Mouse (Mus musculus): ENCODE measurements around the gene Foxq1. TPM values are rescaled to one million over a fixed set of nuclear protein-coding genes. Genes with fewer than 3 reads are reported as not detected.

Foxq1 gene
- total RNA-seq, 1 experiment, result 1.6 TPM

- Histone ChIP-seq H3K4me1 (ENCODE audit: control insufficient read depth in 2 of 2, insufficient read depth in 2 of 2, low read length in 2 of 2, poor library complexity in 1 of 2) (peaks cover 0 to 4% of the 10 kb centered on the region in 2 experiments; a peak in 1 of 4 replicates), H3K9me3 (ENCODE audit: control insufficient read depth, insufficient read depth, low read depth, low read length) (no peaks in the 10 kb centered on the region), H3K36me3 (ENCODE audit: control insufficient read depth, insufficient read depth, low read length, poor library complexity, severe bottlenecking) (no peaks in the 10 kb centered on the region), H3K4me3 (ENCODE audit: insufficient read depth in 1 of 2, low read depth in 1 of 2, low read length in 2 of 2, poor library complexity in 1 of 2, severe bottlenecking in 1 of 2) (peak overlapping the region; percentile 70 to 74), H3K27ac (ENCODE audit: insufficient read depth, low read depth, low read length, poor library complexity, severe bottlenecking) (no peak overlapping the region), H3K9ac (ENCODE audit: insufficient read depth, low read depth, low read length, poor library complexity, severe bottlenecking) (peak overlapping the region; percentile 49; the same call in 1 of the 2 replicates)
- in situ Hi-C loops (cut with MboI; ENCODE audit: low sequenced_read_pairs in 2 of 2, unreplicated experiment in 2 of 2), result loop anchor here (5.0 to 10.0 kb wide), 2 partner anchors 65 to 68 kb away; partner anchors contain the start of gene Foxf2 (in 2 of the 2)
- TF ChIP-seq HCFC1 (IDR thresholded peaks at IDR 0.05; ENCODE audit: borderline replicate concordance, insufficient read depth, low read length) (no peak), ZC3H11A (IDR thresholded peaks at IDR 0.05; ENCODE audit: borderline replicate concordance, low read depth, low read length) (0 out of 2 replicates have a peak, but pooled peaks have one; percentile 37)
- DNase-seq (ENCODE audit: low read depth, low spot score), result peak; percentile 40
Observed at GRCm38 (mm10) chr13:31559419-31560144, 3.6 kb downstream of the Foxq1 start.

DNA sequence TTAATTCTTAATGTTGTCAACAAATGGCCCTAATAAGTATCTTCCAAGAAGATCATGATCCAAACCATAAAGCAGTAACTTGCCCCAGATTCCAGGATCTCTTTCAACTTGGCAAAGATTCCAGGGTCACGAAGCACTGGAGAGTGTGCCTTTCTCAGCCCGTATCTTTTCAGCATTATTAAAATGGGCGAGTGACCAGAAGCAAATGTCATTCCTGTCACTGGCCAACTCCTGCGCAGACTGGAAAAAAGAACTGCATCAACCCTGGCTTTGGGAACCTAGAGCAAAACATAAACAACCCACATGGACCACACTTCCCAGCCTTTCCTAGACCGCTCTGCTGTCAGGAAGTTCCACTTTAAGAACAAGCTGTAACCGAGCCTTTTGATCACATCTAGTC, 8.5 kb downstream of the Foxq1 start:
- no peak for TF ChIP-seq HCFC1 (IDR thresholded peaks at IDR 0.05; ENCODE audit: borderline replicate concordance, insufficient read depth, low read length)
- TF ChIP-seq MAFK (IDR thresholded peaks at IDR 0.05; ENCODE audit: insufficient read depth, low read depth, low read length), result no peak
- TF ChIP-seq ZNF384 (IDR thresholded peaks at IDR 0.05; ENCODE audit: low read depth, low read length), result no peak
- TF ChIP-seq CHD2 (IDR thresholded peaks at IDR 0.05; ENCODE audit: low read depth, low read length), result no peak
- no peak for TF ChIP-seq ZC3H11A (IDR thresholded peaks at IDR 0.05; ENCODE audit: borderline replicate concordance, low read depth, low read length)
- H3K9ac ChIP-seq (ENCODE audit: insufficient read depth, low read depth, low read length, poor library complexity, severe bottlenecking), result no peak overlapping the region
- H3K4me1 ChIP-seq (ENCODE audit: control insufficient read depth in 2 of 2, insufficient read depth in 2 of 2, low read length in 2 of 2, poor library complexity in 1 of 2), result no peaks in the 10 kb centered on the region
- no peak overlapping the region for H3K27ac ChIP-seq (ENCODE audit: insufficient read depth, low read depth, low read length, poor library complexity, severe bottlenecking)
- no peak overlapping the region for H3K4me3 ChIP-seq (ENCODE audit: insufficient read depth in 1 of 2, low read depth in 1 of 2, low read length in 2 of 2, poor library complexity in 1 of 2, severe bottlenecking in 1 of 2)
- H3K36me3 ChIP-seq (ENCODE audit: control insufficient read depth, insufficient read depth, low read length, poor library complexity, severe bottlenecking), result no peaks in the 10 kb centered on the region
- in situ Hi-C loops (cut with MboI; ENCODE audit: low sequenced_read_pairs in 2 of 2, unreplicated experiment in 2 of 2), result loop anchor here (5.0 to 10.0 kb wide), 2 partner anchors 60 to 63 kb away; partner anchors contain the start of gene Foxf2 (in 2 of the 2)
- H3K9me3 ChIP-seq (ENCODE audit: control insufficient read depth, insufficient read depth, low read depth, low read length), result no peaks in the 10 kb centered on the region
- no peak for DNase-seq (ENCODE audit: low read depth, low spot score)

GRCm38 (mm10) chr13:31567099-31567498, 11.2 kb downstream of the Foxq1 start:
- Histone ChIP-seq H3K27ac (ENCODE audit: insufficient read depth, low read depth, low read length, poor library complexity, severe bottlenecking) (no peak overlapping the region), H3K9ac (ENCODE audit: insufficient read depth, low read depth, low read length, poor library complexity, severe bottlenecking) (no peak overlapping the region), H3K4me3 (ENCODE audit: insufficient read depth in 1 of 2, low read depth in 1 of 2, low read length in 2 of 2, poor library complexity in 1 of 2, severe bottlenecking in 1 of 2) (no peak overlapping the region), H3K36me3 (ENCODE audit: control insufficient read depth, insufficient read depth, low read length, poor library complexity, severe bottlenecking) (no peaks in the 10 kb centered on the region), H3K9me3 (ENCODE audit: control insufficient read depth, insufficient read depth, low read depth, low read length) (no peaks in the 10 kb centered on the region), H3K4me1 (ENCODE audit: control insufficient read depth in 2 of 2, insufficient read depth in 2 of 2, low read length in 2 of 2, poor library complexity in 1 of 2) (no peaks in the 10 kb centered on the region)
- no peak for DNase-seq (ENCODE audit: low read depth, low spot score)
- in situ Hi-C loops (cut with MboI; ENCODE audit: low sequenced_read_pairs in 2 of 2, unreplicated experiment in 2 of 2), result loop anchor here in 1 of 2 experiments (10.0 kb wide), 1 partner anchor 58 kb away; the partner anchor contains the start of gene Foxf2
- TF ChIP-seq CHD2 (IDR thresholded peaks at IDR 0.05; ENCODE audit: low read depth, low read length) (no peak), ZC3H11A (IDR thresholded peaks at IDR 0.05; ENCODE audit: borderline replicate concordance, low read depth, low read length) (no peak), ZNF384 (IDR thresholded peaks at IDR 0.05; ENCODE audit: low read depth, low read length) (no peak), MAFK (IDR thresholded peaks at IDR 0.05; ENCODE audit: insufficient read depth, low read depth, low read length) (no peak), HCFC1 (IDR thresholded peaks at IDR 0.05; ENCODE audit: borderline replicate concordance, insufficient read depth, low read length) (no peak)

DNA sequence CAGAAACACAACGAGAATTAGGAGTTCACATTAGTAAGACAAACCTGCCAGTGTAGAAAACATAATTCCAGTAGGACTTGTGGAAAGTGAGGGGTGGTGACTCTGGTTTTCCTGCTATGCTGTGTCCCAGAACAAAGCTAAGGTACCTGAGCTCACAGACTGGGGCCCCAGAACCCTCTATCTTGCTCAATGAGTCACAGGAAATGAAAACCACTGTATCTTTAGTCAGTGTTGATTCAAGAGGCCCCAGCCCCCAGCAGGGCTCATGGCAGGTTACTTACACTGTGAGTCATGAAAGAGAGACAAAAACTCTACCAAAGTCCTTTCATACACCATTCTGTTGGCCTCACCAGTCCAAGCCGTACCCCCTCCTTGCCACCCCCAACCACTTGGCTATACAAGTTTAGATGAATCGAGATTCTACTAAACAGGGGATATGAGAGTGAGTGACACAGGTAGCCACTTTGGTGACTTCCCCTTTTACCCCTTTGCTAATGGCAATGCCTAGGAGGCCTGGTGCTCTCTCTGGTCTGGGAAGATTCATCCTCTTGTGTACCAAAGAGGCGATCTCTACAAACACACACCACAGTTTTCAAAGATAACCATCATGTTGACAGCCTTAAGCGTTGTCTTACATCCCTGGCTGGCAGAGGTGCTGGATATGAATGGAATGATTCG, 11.8 kb downstream of the Foxq1 start:
- no peak for DNase-seq (ENCODE audit: low read depth, low spot score)
- Histone ChIP-seq H3K4me3 (ENCODE audit: insufficient read depth in 1 of 2, low read depth in 1 of 2, low read length in 2 of 2, poor library complexity in 1 of 2, severe bottlenecking in 1 of 2) (no peak overlapping the region), H3K27ac (ENCODE audit: insufficient read depth, low read depth, low read length, poor library complexity, severe bottlenecking) (no peak overlapping the region), H3K9me3 (ENCODE audit: control insufficient read depth, insufficient read depth, low read depth, low read length) (no peaks in the 10 kb centered on the region), H3K9ac (ENCODE audit: insufficient read depth, low read depth, low read length, poor library complexity, severe bottlenecking) (no peak overlapping the region), H3K36me3 (ENCODE audit: control insufficient read depth, insufficient read depth, low read length, poor library complexity, severe bottlenecking) (no peaks in the 10 kb centered on the region), H3K4me1 (ENCODE audit: control insufficient read depth in 2 of 2, insufficient read depth in 2 of 2, low read length in 2 of 2, poor library complexity in 1 of 2) (no peaks in the 10 kb centered on the region)
- in situ Hi-C loops (cut with MboI; ENCODE audit: low sequenced_read_pairs in 2 of 2, unreplicated experiment in 2 of 2), result loop anchor here in 1 of 2 experiments (10.0 kb wide), 1 partner anchor 57 kb away; the partner anchor contains the start of gene Foxf2
- TF ChIP-seq CHD2 (IDR thresholded peaks at IDR 0.05; ENCODE audit: low read depth, low read length) (no peak), HCFC1 (IDR thresholded peaks at IDR 0.05; ENCODE audit: borderline replicate concordance, insufficient read depth, low read length) (no peak), MAFK (IDR thresholded peaks at IDR 0.05; ENCODE audit: insufficient read depth, low read depth, low read length) (no peak), ZNF384 (IDR thresholded peaks at IDR 0.05; ENCODE audit: low read depth, low read length) (no peak), ZC3H11A (IDR thresholded peaks at IDR 0.05; ENCODE audit: borderline replicate concordance, low read depth, low read length) (no peak)

All from ES-E14 (cell line).